Mouse (Mus musculus): Measurements from ENCODE around the gene Paxx. TPM values are rescaled to one million over a fixed set of nuclear protein-coding genes. Genes with fewer than 3 reads are reported as not detected.

The Paxx gene
- polyA plus RNA-seq, 1 experiment from 2014 or later = 37.4 TPM

- Histone ChIP-seq H3K27me3 (replicated peaks; ENCODE audit: control insufficient read depth, insufficient read depth, low read length) (no peaks in the 10 kb centered on the region), H3K9ac (ENCODE audit: low read depth, low read length) (peak overlapping the region; percentile 22; the same call in 1 of the 2 replicates), H3K4me1 (ENCODE audit: control insufficient read depth, insufficient read depth, low read length) (peaks cover 15% of the 10 kb centered on the region), H3K36me3 (ENCODE audit: control insufficient read depth, insufficient read depth, low read length) (no peaks in the 10 kb centered on the region), H3K4me2 (ENCODE audit: low read depth, low read length) (no peak overlapping the region), H3K4me3 (ENCODE audit: low read length) (no peak overlapping the region), H3K27ac (ENCODE audit: low read length) (no peak overlapping the region), H3K9me3 (ENCODE audit: control insufficient read depth, low read length) (no peaks in the 10 kb centered on the region)
- WGBS = 53% methylated on average over 6 of the region's 6 CpGs
- ATAC-seq = peak; percentile 31
Observed at GRCm38 (mm10) chr2:25487965-25488670, 27.2 kb upstream of the Paxx start.

- Histone ChIP-seq H3K4me2 (ENCODE audit: low read depth, low read length) (0 out of 2 replicates have a peak overlapping the region, but pooled peaks have one; percentile 12), H3K27ac (ENCODE audit: low read length) (peak overlapping the region; percentile 39), H3K9ac (ENCODE audit: low read depth, low read length) (peak overlapping the region; percentile 29; the same call in 1 of the 2 replicates), H3K4me1 (ENCODE audit: control insufficient read depth, insufficient read depth, low read length) (peaks cover 15% of the 10 kb centered on the region), H3K4me3 (ENCODE audit: low read length) (no peak overlapping the region), H3K27me3 (replicated peaks; ENCODE audit: control insufficient read depth, insufficient read depth, low read length) (no peaks in the 10 kb centered on the region), H3K36me3 (ENCODE audit: control insufficient read depth, insufficient read depth, low read length) (no peaks in the 10 kb centered on the region), H3K9me3 (ENCODE audit: control insufficient read depth, low read length) (no peaks in the 10 kb centered on the region)
- WGBS = 47% methylated on average over 11 of the region's 11 CpGs
- ATAC-seq = peak; percentile 79
Observed at GRCm38 (mm10) chr2:25484901-25485647, 24.2 kb upstream of the Paxx start.

GRCm38 (mm10) chr2:25482969-25483368 lies 22.1 kb upstream of the Paxx start:
- WGBS = 25% methylated on average over 7 of the region's 7 CpGs
- Histone ChIP-seq H3K27me3 (replicated peaks; ENCODE audit: control insufficient read depth, insufficient read depth, low read length) (no peaks in the 10 kb centered on the region), H3K27ac (ENCODE audit: low read length) (no peak overlapping the region), H3K36me3 (ENCODE audit: control insufficient read depth, insufficient read depth, low read length) (no peaks in the 10 kb centered on the region), H3K4me3 (ENCODE audit: low read length) (no peak overlapping the region), H3K4me2 (ENCODE audit: low read depth, low read length) (no peak overlapping the region), H3K9me3 (ENCODE audit: control insufficient read depth, low read length) (no peaks in the 10 kb centered on the region), H3K4me1 (ENCODE audit: control insufficient read depth, insufficient read depth, low read length) (peaks cover 12% of the 10 kb centered on the region), H3K9ac (ENCODE audit: low read depth, low read length) (no peak overlapping the region)
- no peak for ATAC-seq

GRCm38 (mm10) chr2:25480541-25480940 lies 19.6 kb upstream of the Paxx start:
- no peak overlapping the region for H3K9ac ChIP-seq (ENCODE audit: low read depth, low read length)
- peaks cover 7% of the 10 kb centered on the region for H3K4me1 ChIP-seq (ENCODE audit: control insufficient read depth, insufficient read depth, low read length)
- 81% methylated on average over 1 of the region's 1 CpGs for WGBS
- H3K27me3 ChIP-seq (replicated peaks; ENCODE audit: control insufficient read depth, insufficient read depth, low read length) = no peaks in the 10 kb centered on the region
- no peak overlapping the region for H3K4me2 ChIP-seq (ENCODE audit: low read depth, low read length)
- H3K4me3 ChIP-seq (ENCODE audit: low read length) = no peak overlapping the region
- no peak for ATAC-seq
- H3K36me3 ChIP-seq (ENCODE audit: control insufficient read depth, insufficient read depth, low read length) = no peaks in the 10 kb centered on the region
- H3K9me3 ChIP-seq (ENCODE audit: control insufficient read depth, low read length) = no peaks in the 10 kb centered on the region
- no peak overlapping the region for H3K27ac ChIP-seq (ENCODE audit: low read length)

- no peak overlapping the region for H3K4me3 ChIP-seq (ENCODE audit: low read length)
- peak; percentile 7; the same call in 1 of the 2 replicates for ATAC-seq
- 50% methylated on average over 10 of the region's 10 CpGs for WGBS
- H3K4me2 ChIP-seq (ENCODE audit: low read depth, low read length) = no peak overlapping the region
- H3K27ac ChIP-seq (ENCODE audit: low read length) = peak overlapping the region; percentile 48; the same call in 1 of the 2 replicates
- no peaks in the 10 kb centered on the region for H3K4me1 ChIP-seq (ENCODE audit: control insufficient read depth, insufficient read depth, low read length)
- no peaks in the 10 kb centered on the region for H3K9me3 ChIP-seq (ENCODE audit: control insufficient read depth, low read length)
- H3K9ac ChIP-seq (ENCODE audit: low read depth, low read length) = no peak overlapping the region
- no peaks in the 10 kb centered on the region for H3K36me3 ChIP-seq (ENCODE audit: control insufficient read depth, insufficient read depth, low read length)
- no peaks in the 10 kb centered on the region for H3K27me3 ChIP-seq (replicated peaks; ENCODE audit: control insufficient read depth, insufficient read depth, low read length)
Observed at GRCm38 (mm10) chr2:25479551-25480311, 18.8 kb upstream of the Paxx start.

DNA sequence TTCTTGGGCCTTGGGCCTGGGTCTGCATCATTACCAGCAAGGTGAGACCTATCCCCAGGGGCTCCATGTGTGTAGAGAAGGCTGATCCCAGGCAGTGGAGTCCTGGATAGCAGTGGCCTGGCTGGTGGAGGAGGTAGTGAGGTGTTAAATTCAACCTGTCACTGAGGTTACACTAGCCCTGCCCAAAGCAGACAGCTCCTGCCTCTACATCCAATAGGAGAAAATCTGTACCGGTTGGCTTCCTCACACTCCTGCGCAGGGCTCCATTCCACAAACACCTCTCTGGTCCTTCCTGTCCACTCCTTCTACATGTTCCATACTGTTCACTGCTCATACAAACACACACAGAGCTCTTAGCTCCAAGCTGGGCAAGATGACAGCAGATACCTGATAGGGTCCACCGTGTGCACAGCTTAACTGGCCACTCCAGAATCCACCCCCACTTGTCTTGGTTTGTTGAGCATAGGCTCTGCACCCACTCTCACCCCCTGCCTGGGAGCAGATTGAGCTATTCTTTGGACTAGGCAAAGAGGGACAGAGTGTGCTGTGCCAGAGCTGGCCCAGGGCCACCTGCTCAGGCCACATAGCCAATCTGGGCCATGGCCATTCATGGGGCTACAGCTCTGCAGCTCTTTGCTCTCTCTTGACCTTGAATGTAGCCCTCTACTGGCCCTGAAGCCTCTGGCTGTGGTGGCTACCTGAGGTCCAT lies 17.2 kb upstream of the Paxx start:
- Histone ChIP-seq H3K4me2 (ENCODE audit: low read depth, low read length) (no peak overlapping the region), H3K27ac (ENCODE audit: low read length) (no peak overlapping the region), H3K9ac (ENCODE audit: low read depth, low read length) (no peak overlapping the region), H3K27me3 (replicated peaks; ENCODE audit: control insufficient read depth, insufficient read depth, low read length) (no peaks in the 10 kb centered on the region), H3K9me3 (ENCODE audit: control insufficient read depth, low read length) (no peaks in the 10 kb centered on the region), H3K4me1 (ENCODE audit: control insufficient read depth, insufficient read depth, low read length) (no peaks in the 10 kb centered on the region), H3K36me3 (ENCODE audit: control insufficient read depth, insufficient read depth, low read length) (no peaks in the 10 kb centered on the region), H3K4me3 (ENCODE audit: low read length) (no peak overlapping the region)
- no peak for ATAC-seq
- WGBS = 94% methylated on average over 3 of the region's 3 CpGs

DNA sequence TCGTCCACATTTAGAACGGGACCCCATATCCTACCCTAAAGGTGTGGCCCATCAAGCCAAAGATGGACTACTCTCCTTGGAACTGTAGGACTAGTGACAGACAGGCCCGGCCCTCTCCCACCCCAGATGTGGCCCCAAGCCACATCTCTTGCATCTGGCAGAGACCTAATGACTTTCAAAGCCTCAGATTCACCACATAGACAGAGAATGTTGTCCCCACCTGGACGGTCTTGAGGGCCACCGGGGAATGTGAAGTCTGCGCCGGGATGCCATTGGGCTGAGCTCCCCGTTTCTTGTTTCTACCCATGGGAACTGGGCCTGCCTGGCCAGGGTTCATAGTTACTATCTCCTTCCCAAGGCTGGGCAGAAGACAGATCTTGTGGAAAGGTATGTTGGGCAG lies 16.6 kb upstream of the Paxx start:
- no peak overlapping the region for H3K4me2 ChIP-seq (ENCODE audit: low read depth, low read length)
- H3K27me3 ChIP-seq (replicated peaks; ENCODE audit: control insufficient read depth, insufficient read depth, low read length) = no peaks in the 10 kb centered on the region
- no peaks in the 10 kb centered on the region for H3K9me3 ChIP-seq (ENCODE audit: control insufficient read depth, low read length)
- H3K36me3 ChIP-seq (ENCODE audit: control insufficient read depth, insufficient read depth, low read length) = no peaks in the 10 kb centered on the region
- ATAC-seq = no peak
- H3K27ac ChIP-seq (ENCODE audit: low read length) = no peak overlapping the region
- no peaks in the 10 kb centered on the region for H3K4me1 ChIP-seq (ENCODE audit: control insufficient read depth, insufficient read depth, low read length)
- WGBS = 83% methylated on average over 8 of the region's 8 CpGs
- H3K9ac ChIP-seq (ENCODE audit: low read depth, low read length) = no peak overlapping the region
- H3K4me3 ChIP-seq (ENCODE audit: low read length) = no peak overlapping the region

- Histone ChIP-seq H3K27ac (ENCODE audit: low read length) (no peak overlapping the region), H3K9ac (ENCODE audit: low read depth, low read length) (no peak overlapping the region), H3K4me1 (ENCODE audit: control insufficient read depth, insufficient read depth, low read length) (peaks cover 8% of the 10 kb centered on the region), H3K36me3 (ENCODE audit: control insufficient read depth, insufficient read depth, low read length) (no peaks in the 10 kb centered on the region), H3K27me3 (replicated peaks; ENCODE audit: control insufficient read depth, insufficient read depth, low read length) (no peaks in the 10 kb centered on the region), H3K4me3 (ENCODE audit: low read length) (no peak overlapping the region), H3K9me3 (ENCODE audit: control insufficient read depth, low read length) (no peaks in the 10 kb centered on the region), H3K4me2 (ENCODE audit: low read depth, low read length) (no peak overlapping the region)
- no peak for ATAC-seq
- WGBS = 79% methylated on average over 2 of the region's 2 CpGs
Observed at GRCm38 (mm10) chr2:25472550-25472949, 11.7 kb upstream of the Paxx start.

- 47% methylated on average over 6 of the region's 6 CpGs for WGBS
- peaks cover 10% of the 10 kb centered on the region for H3K4me1 ChIP-seq (ENCODE audit: control insufficient read depth, insufficient read depth, low read length)
- H3K27ac ChIP-seq (ENCODE audit: low read length) = no peak within 1 kb of the TSS
- H3K4me2 ChIP-seq (ENCODE audit: low read depth, low read length) = no peak within 1 kb of the TSS
- H3K4me3 ChIP-seq (ENCODE audit: low read length) = no peak within 1 kb of the TSS
- no peak for ATAC-seq
- H3K27me3 ChIP-seq (replicated peaks; ENCODE audit: control insufficient read depth, insufficient read depth, low read length) = no peaks in the 10 kb centered on the region
- no peak within 1 kb of the TSS for H3K9ac ChIP-seq (ENCODE audit: low read depth, low read length)
- no peaks in the 10 kb centered on the region for H3K9me3 ChIP-seq (ENCODE audit: control insufficient read depth, low read length)
- no peaks in the 10 kb centered on the region for H3K36me3 ChIP-seq (ENCODE audit: control insufficient read depth, insufficient read depth, low read length)
Observed at GRCm38 (mm10) chr2:25469969-25470368, 9.1 kb upstream of the Paxx start, which contains the start of gene Ptgds. Ptgds (minus strand) TSS chr2:25470046.

All from intestine, embryonic 16.5 days (tissue).